Mouse (Mus musculus) stomach, embryonic 14.5 days (tissue): ENCODE results near the gene Wdr90. TPM values are rescaled to one million over a fixed set of nuclear protein-coding genes. Genes with fewer than 3 reads are reported as not detected.
"Not testable (repeated sequence)": the region's sequence is repeated elsewhere in the genome, so short reads cannot be mapped to it uniquely, and the experiment has no call there.

Experiments
- ATAC-seq: fragments of 200-750 bp; cut with Nextera tagmentation; 2 replicates; pipeline ENCODE4 v1.8.0; 2017; ENCODE audit warnings: low read depth, moderate TSS enrichment; ENCODE audit not compliant: insufficient number of reproducible peaks, insufficient read depth, low FRiP score
- H3K27ac ChIP-seq: fragments of 300-500 bp; sonication (generic); 2 replicates; pipeline ENCODE4 v1.5.1; 2014; ENCODE audit warnings: mild to moderate bottlenecking, low read length, moderate library complexity, mixed read lengths
- H3K27me3 ChIP-seq: fragments of 300-500 bp; sonication (generic); 2 replicates; pipeline ENCODE4 v1.6.1; 2014; ENCODE audit warnings: low read length, control low read depth, mixed read lengths; ENCODE audit not compliant: control insufficient read depth, insufficient read depth
- H3K36me3 ChIP-seq: fragments of 300-500 bp; sonication (generic); 2 replicates; pipeline ENCODE4 v1.6.1; 2014; ENCODE audit warnings: mild to moderate bottlenecking, control low read depth, low read length, moderate library complexity, mixed read lengths; ENCODE audit not compliant: control insufficient read depth, insufficient read depth
- H3K4me1 ChIP-seq: fragments of 300-500 bp; sonication (generic); 2 replicates; pipeline ENCODE4 v1.6.1; 2014; ENCODE audit warnings: low read length, control low read depth, mixed read lengths; ENCODE audit not compliant: control insufficient read depth, insufficient read depth
- H3K4me2 ChIP-seq: fragments of 300-500 bp; sonication (generic); replicated peaks from 2 replicates; pipeline ENCODE4 v1.6.1; 2014; ENCODE audit warnings: low read depth, low read length, control low read depth
- H3K4me3 ChIP-seq: fragments of 300-500 bp; sonication (generic); 2 replicates; pipeline ENCODE4 v1.5.1; 2014; ENCODE audit warnings: low read depth, low read length, control low read depth
- H3K9ac ChIP-seq: fragments of 300-500 bp; sonication (generic); replicated peaks from 2 replicates; pipeline ENCODE4 v1.6.1; 2014; ENCODE audit warnings: low read depth, mild to moderate bottlenecking, control low read depth, low read length, moderate library complexity, mixed read lengths
- H3K9me3 ChIP-seq: fragments of 300-500 bp; sonication (generic); 2 replicates; pipeline ENCODE4 v1.6.1; 2016; ENCODE audit warnings: low read depth, low read length, control low read depth; ENCODE audit not compliant: control insufficient read depth
- WGBS: fragments of 180-500 bp; shearing (Covaris S2); extraction: QIAGEN DNeasy Blood & Tissue Kit; methylation state at CpG from one replicate; pipeline ENCODE4 v1.1.7; 2014; 5-methylcytosine and 5-hydroxymethylcytosine counted together
- polyA plus RNA-seq: library from polyadenylated mRNA; unstranded; fragments of >200 nt; fragmentation: Nextera tagmentation; extraction: Ambion mirVana; gene quantifications from 2 replicates; pipeline ENCODE4 v1.2.1, GENCODE M21; 2014

Wdr90 gene
- polyA plus RNA-seq, 1 experiment from 2014 or later = 22.5 TPM

- H3K27me3 ChIP-seq, H3K9me3 ChIP-seq, H3K9ac ChIP-seq, ATAC-seq, H3K36me3 ChIP-seq, H3K4me3 ChIP-seq, H3K4me1 ChIP-seq, H3K27ac ChIP-seq, H3K4me2 ChIP-seq: not testable (repeated sequence)
- WGBS = 48% methylated on average over 2 of the region's 2 CpGs
Measured at GRCm38 (mm10) chr17:25807452-25807851, 53.8 kb downstream of the Wdr90 start.

- no peaks in the 10 kb centered on the region for H3K36me3 ChIP-seq
- H3K27me3 ChIP-seq = peaks cover 6% of the 10 kb centered on the region; the same call in 1 of the 2 replicates
- WGBS = 80% methylated on average over 4 of the region's 4 CpGs
- ATAC-seq = no peak
- no peak overlapping the region for H3K9ac ChIP-seq
- no peak overlapping the region for H3K4me2 ChIP-seq
- H3K27ac ChIP-seq = no peak overlapping the region
- H3K9me3 ChIP-seq = no peaks in the 10 kb centered on the region
- no peak overlapping the region for H3K4me3 ChIP-seq
- H3K4me1 ChIP-seq = no peaks in the 10 kb centered on the region
Measured at GRCm38 (mm10) chr17:25806507-25806906, 54.8 kb downstream of the Wdr90 start.

GRCm38 (mm10) chr17:25802825-25803517, 58.3 kb downstream of the Wdr90 start:
- Histone ChIP-seq H3K27me3 (no peaks in the 10 kb centered on the region; the same call in 1 of the 2 replicates), H3K27ac (no peak overlapping the region), H3K9ac (no peak overlapping the region), H3K36me3 (no peaks in the 10 kb centered on the region), H3K4me3 (no peak overlapping the region), H3K9me3 (no peaks in the 10 kb centered on the region), H3K4me2 (no peak overlapping the region), H3K4me1 (no peaks in the 10 kb centered on the region)
- 10% methylated on average over 10 of the region's 10 CpGs for WGBS
- peak; percentile 50; the same call in 1 of the 2 replicates for ATAC-seq

GRCm38 (mm10) chr17:25801029-25801428, 60.3 kb downstream of the Wdr90 start:
- no peak for ATAC-seq
- 7% methylated on average over 6 of the region's 6 CpGs for WGBS

GRCm38 (mm10) chr17:25796951-25797369, 64.3 kb downstream of the Wdr90 start, which contains the start of gene Metrn:
Gene Metrn, minus strand, starts transcription at chr17:25797136.
- peak; percentile 75; the same call in 1 of the 2 replicates for ATAC-seq
- Histone ChIP-seq H3K27ac (no peak within 1 kb of the TSS; the same call in 1 of the 2 replicates), H3K4me3 (peak within 1 kb of the TSS; percentile 79), H3K27me3 (no peaks in the 10 kb centered on the region), H3K36me3 (no peaks in the 10 kb centered on the region), H3K9ac (peak within 1 kb of the TSS; percentile 61), H3K9me3 (no peaks in the 10 kb centered on the region), H3K4me2 (peak within 1 kb of the TSS; percentile 93), H3K4me1 (peaks cover 27% of the 10 kb centered on the region)
- WGBS = under 1% methylated on average over 35 of the region's 35 CpGs

More at GRCm38 (mm10) chr17:25801029-25801428, 60.3 kb downstream of the Wdr90 start:
- H3K9me3 ChIP-seq = no peaks in the 10 kb centered on the region
- no peak overlapping the region for H3K27ac ChIP-seq
- H3K9ac ChIP-seq = no peak overlapping the region
- H3K4me1 ChIP-seq = peaks cover 6% of the 10 kb centered on the region; the same call in 1 of the 2 replicates
- no peak overlapping the region for H3K4me2 ChIP-seq
- H3K27me3 ChIP-seq = no peaks in the 10 kb centered on the region
- no peaks in the 10 kb centered on the region for H3K36me3 ChIP-seq
- H3K4me3 ChIP-seq = no peak overlapping the region

GRCm38 (mm10) chr17:25796211-25796771, 65.0 kb downstream of the Wdr90 start:
- H3K4me2 ChIP-seq = peak overlapping the region; percentile 93
- peaks cover 29% of the 10 kb centered on the region for H3K4me1 ChIP-seq
- no peak overlapping the region; the same call in 1 of the 2 replicates for H3K27ac ChIP-seq
- peak overlapping the region; percentile 61 for H3K9ac ChIP-seq
- no peaks in the 10 kb centered on the region for H3K36me3 ChIP-seq
- WGBS = 2% methylated on average over 37 of the region's 37 CpGs
- no peaks in the 10 kb centered on the region for H3K27me3 ChIP-seq
- peak overlapping the region; percentile 79 for H3K4me3 ChIP-seq
- peak; percentile 1; the same call in 1 of the 2 replicates for ATAC-seq
- H3K9me3 ChIP-seq = no peaks in the 10 kb centered on the region

- peak within 1 kb of the TSS; percentile 79 for H3K4me3 ChIP-seq
- peaks cover 36% of the 10 kb centered on the region for H3K4me1 ChIP-seq
- WGBS = 25% methylated on average over 6 of the region's 6 CpGs
- no peak within 1 kb of the TSS; the same call in 1 of the 2 replicates for H3K27ac ChIP-seq
- no peaks in the 10 kb centered on the region; the same call in 1 of the 2 replicates for H3K36me3 ChIP-seq
- peak within 1 kb of the TSS; percentile 93 for H3K4me2 ChIP-seq
- no peaks in the 10 kb centered on the region for H3K9me3 ChIP-seq
- no peaks in the 10 kb centered on the region for H3K27me3 ChIP-seq
- H3K9ac ChIP-seq = peak within 1 kb of the TSS; percentile 61
- no peak for ATAC-seq
Measured at GRCm38 (mm10) chr17:25795609-25796092, 65.7 kb downstream of the Wdr90 start, which contains the start of gene AC134908.4. Gene AC134908.4, minus strand, starts transcription at chr17:25795659.

- Histone ChIP-seq H3K36me3 (no peaks in the 10 kb centered on the region; the same call in 1 of the 2 replicates), H3K4me2 (peak overlapping the region; percentile 93), H3K9ac (0 out of 2 replicates have a peak overlapping the region, but pooled peaks have one; percentile 6), H3K27me3 (no peaks in the 10 kb centered on the region), H3K9me3 (no peaks in the 10 kb centered on the region), H3K4me3 (peak overlapping the region; percentile 79; the same call in 1 of the 2 replicates), H3K27ac (no peak overlapping the region), H3K4me1 (peaks cover 38% of the 10 kb centered on the region)
- no peak for ATAC-seq
- 81% methylated on average over 17 of the region's 17 CpGs for WGBS
Measured at GRCm38 (mm10) chr17:25794998-25795397, 66.3 kb downstream of the Wdr90 start.
